Mouse (Mus musculus) adipose tissue, adult 10 weeks (tissue): ENCODE measurements around the gene Klf8. TPM values are rescaled to one million over a fixed set of nuclear protein-coding genes. Genes with fewer than 3 reads are reported as not detected.

Experiments used
- polyA plus RNA-seq: library from polyadenylated mRNA; stranded (reverse); fragments of 350-450 nt; fragmentation: Illumina TruSeq; extraction: RNeasy Lipid Tissue Mini Kit (QIAGEN cat#74804); gene quantifications from one replicate; pipeline ENCODE4 v1.2.3, GENCODE M21; 2014; ENCODE audit warnings: low read depth, low replicate concordance

The Klf8 gene
- 0.82 TPM for polyA plus RNA-seq

DNA sequence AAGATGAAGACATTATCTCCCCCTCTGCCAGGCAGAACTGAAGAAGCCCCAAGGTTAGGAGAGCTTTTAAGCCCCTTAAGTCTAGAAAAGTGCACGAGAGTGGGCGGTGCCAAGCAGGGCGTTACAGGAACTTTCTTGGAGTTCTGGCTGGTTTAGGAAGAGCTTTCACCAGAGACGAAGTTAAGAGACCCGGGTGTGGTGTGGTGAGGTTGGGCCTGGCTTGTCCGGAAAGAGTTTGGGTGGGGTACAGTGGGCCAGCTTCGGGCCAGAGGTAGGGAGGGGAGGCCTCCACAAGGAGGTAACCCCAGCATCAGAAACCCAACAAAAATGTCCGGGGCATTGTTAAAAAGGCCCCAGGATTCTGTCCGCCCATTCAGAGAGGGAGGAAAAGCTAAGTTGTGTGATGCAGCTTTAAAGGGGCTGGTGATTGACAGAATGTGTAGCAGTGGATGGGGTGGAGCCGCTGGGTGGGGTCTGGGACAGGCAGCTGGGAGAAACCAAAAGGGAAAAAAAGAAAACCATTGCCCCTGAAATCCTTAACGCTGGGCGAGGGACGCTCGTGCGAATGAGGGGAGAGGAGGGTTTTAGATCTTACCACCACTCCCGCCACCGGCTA lies at the start of gene Klf8:
Klf8 (plus strand) TSS at position 163 of the 616 bp plus-strand sequence.

Other genes with a start within 250 kb of the Klf8 start
- 1.1 TPM for gene Usp51, start 231.0 kb upstream of the Klf8 start, polyA plus RNA-seq
- gene Mageh1, start 199.9 kb upstream of the Klf8 start, polyA plus RNA-seq: 34.5 TPM
- gene Foxr2, start 118.7 kb upstream of the Klf8 start, polyA plus RNA-seq: not detected
- gene Rragb, start 97.5 kb upstream of the Klf8 start, polyA plus RNA-seq: 8.4 TPM